In the genomic region with DNA sequence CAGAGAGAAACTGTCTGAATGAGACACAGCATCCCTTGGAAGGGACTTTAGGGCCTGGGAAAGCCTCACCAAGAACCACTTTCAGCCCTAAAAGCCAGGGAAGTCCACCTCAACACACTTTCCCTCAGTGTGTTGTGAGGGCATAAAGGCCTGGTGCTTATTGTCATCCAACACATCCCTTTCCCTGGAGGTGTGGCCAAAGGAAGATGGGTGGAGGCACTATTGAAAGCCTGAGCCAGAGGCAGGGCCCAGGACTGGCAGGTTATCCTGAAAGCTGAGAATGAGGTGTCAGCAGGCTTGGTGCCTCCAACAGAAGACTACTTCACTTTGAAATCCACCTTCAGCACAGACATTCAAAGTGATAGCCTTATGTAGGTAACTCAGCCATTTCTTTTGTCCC, we compare ENCODE assay signal across 17 mouse cellular contexts. TPM values are rescaled to one million over a fixed set of nuclear protein-coding genes. Genes with fewer than 3 reads are reported as not detected.
DNase-seq lines count a peak whose midpoint lies in the region; ATAC-seq and TF ChIP-seq lines count a peak whose summit lies in the region.
"Had no signal": no experiment of that assay in that cellular context is flagged by ENCODE, and none has a peak within 500 bp of the region (broad histone marks: within the 10 kb centered on the region; RNA-seq: fewer than 3 reads in every experiment).

No protein-coding gene starts in this region.

- no peak overlapping the region for H3K4me3 ChIP-seq in heart, adult 2 months
- no peak overlapping the region for H3K4me3 ChIP-seq in heart, embryonic 12.5 days
- no peak overlapping the region for H3K4me3 ChIP-seq in limb, embryonic 11.5 days (ENCODE audit: low read depth, low read length)
- H3K4me3 ChIP-seq in limb, embryonic 10.5 days, result no peak overlapping the region
- H3K4me3 ChIP-seq: heart, embryonic 15.5 days; hindbrain, embryonic 10.5 days; limb, embryonic 13.5 days had no signal

- H3K4me2 ChIP-seq in heart, embryonic 12.5 days, result no peak overlapping the region
- H3K4me2 ChIP-seq in limb, embryonic 11.5 days (ENCODE audit: low read depth, severe bottlenecking), result no peak overlapping the region
- H3K4me2 ChIP-seq: heart, embryonic 15.5 days; limb, embryonic 13.5 days had no signal

- no peaks in the 10 kb centered on the region for H3K79me2 ChIP-seq in heart, adult 2 months (replicated peaks; ENCODE audit: control insufficient read depth, insufficient read depth, low read length)

- no peaks in the 10 kb centered on the region for H3K27me3 ChIP-seq in heart, adult 2 months (ENCODE audit: control insufficient read depth, insufficient read depth, low read length)
- no peaks in the 10 kb centered on the region for H3K27me3 ChIP-seq in heart, embryonic 12.5 days (replicated peaks)
- H3K27me3 ChIP-seq in limb, embryonic 11.5 days (ENCODE audit: control insufficient read depth, insufficient read depth, low read length), result no peaks in the 10 kb centered on the region
- H3K27me3 ChIP-seq in limb, embryonic 10.5 days (ENCODE audit: low read depth, poor library complexity, severe bottlenecking), result no peaks in the 10 kb centered on the region
- H3K27me3 ChIP-seq: heart, embryonic 15.5 days; limb, embryonic 13.5 days had no signal

- H3K4me1 ChIP-seq in heart, adult 2 months (ENCODE audit: control insufficient read depth, insufficient read depth, low read length), result no peaks in the 10 kb centered on the region
- H3K4me1 ChIP-seq in heart, embryonic 12.5 days (replicated peaks), result peaks cover 8% of the 10 kb centered on the region; the same call in 1 of the 2 replicates
- H3K4me1 ChIP-seq in limb, embryonic 11.5 days (ENCODE audit: control insufficient read depth, insufficient read depth, low read length), result no peaks in the 10 kb centered on the region
- no peaks in the 10 kb centered on the region for H3K4me1 ChIP-seq in limb, embryonic 10.5 days
- H3K4me1 ChIP-seq: heart, embryonic 15.5 days; hindbrain, embryonic 10.5 days; limb, embryonic 13.5 days had no signal

- peak; percentile 23 to 24 for DNase-seq in heart, adult 2 months
- peak; percentile 16 for DNase-seq in limb, embryonic 11.5 days (ENCODE audit: low spot score)
- no peak for DNase-seq in limb, embryonic 10.5 days (ENCODE audit: low spot score)
- peak; percentile 6 to 39 for DNase-seq in spleen, postnatal 4 days (ENCODE audit: low spot score in 2 of 2)
- no peak for DNase-seq in spleen, adult 12 weeks (ENCODE audit: low spot score)
- DNase-seq: adrenal gland, postnatal 10 days; kidney, adult 9 months; kidney, postnatal 36 days; right cerebral cortex, postnatal 4 days; thymus, postnatal 36 days had no signal

- no peak for TF ChIP-seq POLR2A in heart, adult 2 months (IDR thresholded peaks at IDR 0.05; ENCODE audit: insufficient read depth, low read depth, low read length)

- no peaks in the 10 kb centered on the region for H3K36me3 ChIP-seq in heart, adult 2 months (ENCODE audit: control insufficient read depth, insufficient read depth, low read length)
- peaks cover 89% of the 10 kb centered on the region for H3K36me3 ChIP-seq in heart, embryonic 12.5 days
- no peaks in the 10 kb centered on the region; the same call in 1 of the 2 replicates for H3K36me3 ChIP-seq in limb, embryonic 11.5 days (ENCODE audit: control insufficient read depth, insufficient read depth, low read length)
- H3K36me3 ChIP-seq in limb, embryonic 10.5 days, result peaks cover 17% of the 10 kb centered on the region

- no peak overlapping the region for H3K9ac ChIP-seq in heart, adult 2 months (ENCODE audit: low read depth, low read length)
- no peak overlapping the region for H3K9ac ChIP-seq in heart, embryonic 12.5 days
- no peak overlapping the region for H3K9ac ChIP-seq in limb, embryonic 11.5 days (ENCODE audit: low read length)
- H3K9ac ChIP-seq: heart, embryonic 15.5 days; limb, embryonic 13.5 days; liver, embryonic 14.5 days had no signal

- no peak for TF ChIP-seq CTCF in heart, adult 2 months (IDR thresholded peaks at IDR 0.05)

- H3K9me3 ChIP-seq in heart, embryonic 12.5 days (replicated peaks), result no peaks in the 10 kb centered on the region
- H3K9me3 ChIP-seq in limb, embryonic 11.5 days (ENCODE audit: control insufficient read depth, low read length), result no peaks in the 10 kb centered on the region
- H3K9me3 ChIP-seq in limb, embryonic 10.5 days (replicated peaks), result no peaks in the 10 kb centered on the region
- H3K9me3 ChIP-seq: heart, embryonic 15.5 days; hindbrain, embryonic 10.5 days; limb, embryonic 13.5 days had no signal

- no peak for TF ChIP-seq EP300 in heart, adult 2 months (IDR thresholded peaks at IDR 0.05; ENCODE audit: insufficient read depth, low read depth, low read length)

- H3K27ac ChIP-seq in heart, adult 2 months, result no peak overlapping the region
- no peak overlapping the region for H3K27ac ChIP-seq in heart, embryonic 12.5 days (ENCODE audit: poor library complexity, severe bottlenecking)
- no peak overlapping the region for H3K27ac ChIP-seq in limb, embryonic 11.5 days (replicated peaks; ENCODE audit: low read depth, low read length)
- no peak overlapping the region for H3K27ac ChIP-seq in limb, embryonic 10.5 days
- H3K27ac ChIP-seq: heart, embryonic 15.5 days; hindbrain, embryonic 10.5 days; hindbrain, postnatal 0 days; limb, embryonic 13.5 days; liver, embryonic 14.5 days had no signal

- ATAC-seq in heart, embryonic 12.5 days (ENCODE audit: insufficient number of reproducible peaks, low FRiP score), result no peak
- ATAC-seq in limb, embryonic 11.5 days (ENCODE audit: insufficient number of reproducible peaks, low FRiP score, low TSS enrichment, low read depth), result no peak
- ATAC-seq: forebrain, embryonic 16.5 days; hindbrain, postnatal 0 days had no signal

- intact Hi-C loops in heart, adult 2 months (cut with DNase I), result no loop called here

RNA-seq across cellular contexts. Expression of a gene that starts 27.3 kb away (rescaled TPM):
- total RNA-seq in heart, adult 2 months (2021), result 1 to 10 TPM in 1 of 2 experiments, under 1 TPM in 1; 0.84 to 1.0 TPM
- polyA plus RNA-seq in heart, adult 2 months (2012; rRNA removed), result 2.5 and 2.8 TPM in 2 replicates
- 1.4 and 1.8 TPM in 2 replicates for polyA plus RNA-seq in heart, embryonic 12.5 days (2016; fragmentation: Nextera tagmentation; extraction: Ambion mirVana)
- polyA plus RNA-seq in limb, embryonic 11.5 days (2014; fragmentation: Nextera tagmentation; extraction: Ambion mirVana), result 2.4 and 2.5 TPM in 2 replicates
- polyA plus RNA-seq in limb, embryonic 10.5 days (2016; fragmentation: Nextera tagmentation; extraction: Ambion mirVana), result 1.6 and 2.0 TPM in 2 replicates

RNA-seq across cellular contexts. Expression of a gene that starts 27.7 kb away (rescaled TPM):
- total RNA-seq in heart, adult 2 months (2021), result 1 to 10 TPM; 3.7 to 4.1 TPM
- polyA plus RNA-seq in heart, adult 2 months (2012; rRNA removed), result 3.6 and 6.3 TPM in 2 replicates
- 4.0 and 4.9 TPM in 2 replicates for polyA plus RNA-seq in heart, embryonic 12.5 days (2016; fragmentation: Nextera tagmentation; extraction: Ambion mirVana)
- polyA plus RNA-seq in limb, embryonic 11.5 days (2014; fragmentation: Nextera tagmentation; extraction: Ambion mirVana), result 3.6 and 4.3 TPM in 2 replicates
- polyA plus RNA-seq in limb, embryonic 10.5 days (2016; fragmentation: Nextera tagmentation; extraction: Ambion mirVana), result 3.5 and 4.2 TPM in 2 replicates

Comparison
In these comparisons a context has a peak if more than half of its experiments do, and no peak if none do; other contexts are left out.
1. DNase-seq: peak in heart, adult 2 months (2 of 2), limb, embryonic 11.5 days (single experiment) and spleen, postnatal 4 days (2 of 2); none in limb, embryonic 10.5 days (single experiment) and spleen, adult 12 weeks (single experiment).